Mouse (Mus musculus): ENCODE measurements at regions not wholly inside any gene's neighbourhood (a gene's known extent, or its start where the extent isn't known, plus 50 kb on each side); places are given as distances from the start of the nearest gene placed in this dataset.
"Not testable (repeated sequence)": the region's sequence is repeated elsewhere in the genome, so short reads cannot be mapped to it uniquely, and the experiment has no call there.

DNA sequence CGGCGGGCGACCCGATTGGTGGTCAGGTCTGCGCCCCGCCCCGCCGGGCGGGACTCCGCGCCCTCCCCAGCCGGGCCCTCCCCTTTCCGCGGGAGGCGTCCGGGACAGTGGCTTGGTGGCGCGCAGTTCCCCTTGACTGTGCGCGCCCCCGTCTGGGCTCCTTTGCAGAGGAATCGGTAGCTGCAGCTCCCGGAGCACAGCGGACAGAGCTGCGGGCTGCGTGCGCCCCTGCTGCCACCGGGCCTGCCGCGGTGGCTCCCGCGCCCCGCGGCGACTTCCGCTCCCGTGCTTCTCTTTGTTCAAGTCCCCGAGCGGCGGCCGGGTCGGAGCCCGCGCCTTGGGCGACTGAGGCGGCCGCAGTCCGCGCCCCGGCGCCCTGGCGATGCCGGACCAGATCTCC, 566.6 kb upstream of the Gm21863 start:
- Histone ChIP-seq H3K9ac (peak overlapping the region; percentile 24; the same call in 1 of the 2 replicates), H3K4me3 (peak overlapping the region; percentile 52), H3K4me2 (peak overlapping the region; percentile 46)
- H3K4me1 ChIP-seq (replicated peaks); H3K9me3 ChIP-seq (replicated peaks); H3K36me3 ChIP-seq; H3K27me3 ChIP-seq (replicated peaks); H3K27ac ChIP-seq (ENCODE audit: poor library complexity, severe bottlenecking); ATAC-seq (ENCODE audit: insufficient number of reproducible peaks, low FRiP score): not testable (repeated sequence)
- 1% methylated on average over 26 of the region's 53 CpGs for WGBS
